Mouse (Mus musculus) kidney, adult 8-10 months (tissue): Measurements from ENCODE around the gene Sema6d.
A peak's percentile ranks its signal among the peaks of the same experiment; 100 is the strongest.
"Not testable (repeated sequence)": the region's sequence is repeated elsewhere in the genome, so short reads cannot be mapped to it uniquely, and the experiment has no call there.

ENCODE experiments used
- DNase-seq, 2 experiments: peaks; one replicate each; pipeline ENCODE4 v3.0.0; 2022

Gene Sema6d

GRCm38 (mm10) chr2:124298351-124298750, 208.6 kb downstream of the Sema6d start:
- no peak for DNase-seq

GRCm38 (mm10) chr2:124298872-124299271, 209.1 kb downstream of the Sema6d start:
- DNase-seq: peak in 1 of 2 experiments; percentile 9

- no peak for DNase-seq
Measured at GRCm38 (mm10) chr2:124308605-124309004, 218.8 kb downstream of the Sema6d start.

GRCm38 (mm10) chr2:124309361-124310128, 219.8 kb downstream of the Sema6d start:
- no peak for DNase-seq

- DNase-seq: no peak
Measured at GRCm38 (mm10) chr2:124322528-124323215, 232.9 kb downstream of the Sema6d start.

GRCm38 (mm10) chr2:124324107-124324724, 234.4 kb downstream of the Sema6d start:
- DNase-seq: no peak

- DNase-seq: no peak
Measured at GRCm38 (mm10) chr2:124329473-124330130, 239.8 kb downstream of the Sema6d start.

- no peak for DNase-seq
Measured at GRCm38 (mm10) chr2:124332890-124333289, 243.1 kb downstream of the Sema6d start.

GRCm38 (mm10) chr2:124334655-124335054, 244.9 kb downstream of the Sema6d start:
- not testable (repeated sequence) for DNase-seq

GRCm38 (mm10) chr2:124338296-124338695, 248.5 kb downstream of the Sema6d start:
- DNase-seq: no peak

- no peak for DNase-seq
Measured at GRCm38 (mm10) chr2:124354191-124354590, 264.4 kb downstream of the Sema6d start.

- DNase-seq: no peak
Measured at GRCm38 (mm10) chr2:124354716-124355115, 264.9 kb downstream of the Sema6d start.

GRCm38 (mm10) chr2:124369291-124369690, 279.5 kb downstream of the Sema6d start:
- DNase-seq: no peak

GRCm38 (mm10) chr2:124369991-124370390, 280.2 kb downstream of the Sema6d start:
- peak; percentile 42 to 56 for DNase-seq

GRCm38 (mm10) chr2:124371363-124371762, 281.6 kb downstream of the Sema6d start:
- DNase-seq: no peak

- no peak for DNase-seq
Measured at GRCm38 (mm10) chr2:124385053-124385452, 295.3 kb downstream of the Sema6d start.

GRCm38 (mm10) chr2:124385722-124386121, 296.0 kb downstream of the Sema6d start:
- DNase-seq: no peak

GRCm38 (mm10) chr2:124388269-124388668, 298.5 kb downstream of the Sema6d start:
- no peak for DNase-seq

GRCm38 (mm10) chr2:124396733-124397132, 307.0 kb downstream of the Sema6d start:
- DNase-seq: no peak

- DNase-seq: no peak
Measured at GRCm38 (mm10) chr2:124397304-124397703, 307.5 kb downstream of the Sema6d start.

GRCm38 (mm10) chr2:124399611-124400010, 309.8 kb downstream of the Sema6d start:
- DNase-seq: no peak

GRCm38 (mm10) chr2:124401727-124402380, 312.1 kb downstream of the Sema6d start:
- no peak for DNase-seq

- DNase-seq: no peak
Measured at GRCm38 (mm10) chr2:124403571-124403970, 313.8 kb downstream of the Sema6d start.
